Mouse (Mus musculus) liver, embryonic 15.5 days (tissue): ENCODE measurements around the gene Wasl. TPM values are rescaled to one million over a fixed set of nuclear protein-coding genes. Genes with fewer than 3 reads are reported as not detected.

ENCODE experiments used
- ATAC-seq: fragments of 200-750 bp; cut with Nextera tagmentation; 2 replicates; pipeline ENCODE4 v1.8.0; 2017; ENCODE audit warnings: moderate number of reproducible peaks, mild to moderate bottlenecking, moderate library complexity; ENCODE audit not compliant: insufficient read depth
- H3K27ac ChIP-seq: fragments of 300-500 bp; sonication (generic); replicated peaks from 2 replicates; pipeline ENCODE4 v1.5.1; 2015; ENCODE audit warnings: mild to moderate bottlenecking, inconsistent platforms
- H3K27me3 ChIP-seq: fragments of 300-500 bp; sonication (generic); 2 replicates; pipeline ENCODE4 v1.6.1; 2015; ENCODE audit warnings: mild to moderate bottlenecking, inconsistent platforms
- H3K36me3 ChIP-seq: fragments of 300-500 bp; sonication (generic); replicated peaks from 2 replicates; pipeline ENCODE4 v1.6.1; 2015; ENCODE audit warnings: moderate library complexity, mild to moderate bottlenecking, inconsistent platforms
- H3K4me1 ChIP-seq: fragments of 300-500 bp; sonication (generic); replicated peaks from 2 replicates; pipeline ENCODE4 v1.6.1; 2015; ENCODE audit warnings: inconsistent platforms
- H3K4me2 ChIP-seq: fragments of 300-500 bp; sonication (generic); 2 replicates; pipeline ENCODE4 v1.6.1; 2015; ENCODE audit warnings: moderate library complexity, mild to moderate bottlenecking, inconsistent platforms
- H3K4me3 ChIP-seq: fragments of 300-500 bp; sonication (generic); replicated peaks from 2 replicates; pipeline ENCODE4 v1.5.1; 2015; ENCODE audit warnings: mild to moderate bottlenecking, inconsistent platforms
- H3K9ac ChIP-seq: fragments of 300-500 bp; sonication (generic); 2 replicates; pipeline ENCODE4 v1.6.1; 2015; ENCODE audit warnings: moderate library complexity, mild to moderate bottlenecking, inconsistent platforms
- H3K9me3 ChIP-seq: fragments of 300-500 bp; sonication (generic); replicated peaks from 2 replicates; pipeline ENCODE4 v1.6.1; 2016; ENCODE audit warnings: inconsistent platforms
- WGBS: fragments of 180-500 bp; shearing (Covaris S2); methylation state at CpG from one replicate; pipeline ENCODE4 v1.1.7; 2015; ENCODE audit warnings: mixed read lengths; ENCODE audit not compliant: insufficient replicate concordance; 5-methylcytosine and 5-hydroxymethylcytosine counted together
- polyA plus RNA-seq: library from polyadenylated mRNA; unstranded; fragments of >200 nt; fragmentation: Nextera tagmentation; extraction: Ambion mirVana; gene quantifications from 2 replicates; pipeline ENCODE4 v1.2.1, GENCODE M21; 2015

The Wasl gene
- polyA plus RNA-seq, 1 experiment from 2014 or later: 22.8 TPM

- no peak overlapping the region for H3K4me2 ChIP-seq
- H3K27ac ChIP-seq: no peak overlapping the region
- WGBS: 81% methylated on average over 3 of the region's 3 CpGs
- H3K27me3 ChIP-seq: no peaks in the 10 kb centered on the region
- no peaks in the 10 kb centered on the region for H3K36me3 ChIP-seq
- no peak for ATAC-seq
- no peak overlapping the region for H3K4me3 ChIP-seq
- H3K9me3 ChIP-seq: no peaks in the 10 kb centered on the region
- no peak overlapping the region for H3K9ac ChIP-seq
- H3K4me1 ChIP-seq: peaks cover 14% of the 10 kb centered on the region
Measured at GRCm38 (mm10) chr6:24642960-24643359, 21.8 kb downstream of the Wasl start.

- WGBS: 74% methylated on average over 2 of the region's 2 CpGs
Measured at GRCm38 (mm10) chr6:24642161-24642560, 22.6 kb downstream of the Wasl start.

GRCm38 (mm10) chr6:24641286-24641685, 23.5 kb downstream of the Wasl start:
- Histone ChIP-seq H3K9ac (no peak overlapping the region), H3K4me1 (peaks cover 4% of the 10 kb centered on the region), H3K27ac (no peak overlapping the region), H3K27me3 (no peaks in the 10 kb centered on the region), H3K9me3 (no peaks in the 10 kb centered on the region), H3K4me2 (no peak overlapping the region), H3K4me3 (no peak overlapping the region), H3K36me3 (no peaks in the 10 kb centered on the region)
- ATAC-seq: no peak
- 67% methylated on average over 4 of the region's 4 CpGs for WGBS

More at GRCm38 (mm10) chr6:24642161-24642560, 22.6 kb downstream of the Wasl start:
- H3K9ac ChIP-seq: no peak overlapping the region
- no peaks in the 10 kb centered on the region for H3K36me3 ChIP-seq
- H3K4me2 ChIP-seq: no peak overlapping the region
- H3K27ac ChIP-seq: no peak overlapping the region
- H3K4me1 ChIP-seq: peaks cover 8% of the 10 kb centered on the region
- no peak for ATAC-seq
- no peaks in the 10 kb centered on the region for H3K9me3 ChIP-seq
- H3K4me3 ChIP-seq: no peak overlapping the region
- no peaks in the 10 kb centered on the region for H3K27me3 ChIP-seq

GRCm38 (mm10) chr6:24635814-24636213, 29.0 kb downstream of the Wasl start:
- Histone ChIP-seq H3K27me3 (no peaks in the 10 kb centered on the region), H3K4me1 (peaks cover 8% of the 10 kb centered on the region; the same call in 1 of the 2 replicates), H3K36me3 (peaks cover 17% of the 10 kb centered on the region), H3K27ac (no peak overlapping the region), H3K4me3 (no peak overlapping the region), H3K9ac (no peak overlapping the region), H3K9me3 (no peaks in the 10 kb centered on the region), H3K4me2 (no peak overlapping the region)
- 70% methylated on average over 2 of the region's 2 CpGs for WGBS
- no peak for ATAC-seq

- H3K27ac ChIP-seq: no peak overlapping the region
- H3K4me1 ChIP-seq: peaks cover 8% of the 10 kb centered on the region; the same call in 1 of the 2 replicates
- no peaks in the 10 kb centered on the region for H3K9me3 ChIP-seq
- H3K9ac ChIP-seq: no peak overlapping the region
- H3K36me3 ChIP-seq: peaks cover 17% of the 10 kb centered on the region
- no peak overlapping the region for H3K4me3 ChIP-seq
- no peak for ATAC-seq
- H3K27me3 ChIP-seq: no peaks in the 10 kb centered on the region
- 89% methylated on average over 3 of the region's 3 CpGs for WGBS
- no peak overlapping the region for H3K4me2 ChIP-seq
Measured at GRCm38 (mm10) chr6:24634065-24634464, 30.7 kb downstream of the Wasl start.

GRCm38 (mm10) chr6:24632061-24632460, 32.7 kb downstream of the Wasl start:
- H3K4me1 ChIP-seq: peaks cover 10% of the 10 kb centered on the region; the same call in 1 of the 2 replicates
- H3K27ac ChIP-seq: peak overlapping the region; percentile 7; the same call in 1 of the 2 replicates
- H3K9me3 ChIP-seq: no peaks in the 10 kb centered on the region
- 57% methylated on average over 4 of the region's 4 CpGs for WGBS
- no peak overlapping the region for H3K9ac ChIP-seq
- peak; percentile 58; the same call in 1 of the 2 replicates for ATAC-seq
- H3K4me3 ChIP-seq: no peak overlapping the region
- no peak overlapping the region for H3K4me2 ChIP-seq
- H3K27me3 ChIP-seq: no peaks in the 10 kb centered on the region
- H3K36me3 ChIP-seq: peaks cover 17% of the 10 kb centered on the region

- H3K4me2 ChIP-seq: no peak overlapping the region
- ATAC-seq: no peak
Measured at GRCm38 (mm10) chr6:24628499-24628898, 36.3 kb downstream of the Wasl start.

GRCm38 (mm10) chr6:24627586-24628030, 37.2 kb downstream of the Wasl start:
- Histone ChIP-seq H3K9ac (no peak overlapping the region), H3K4me3 (no peak overlapping the region), H3K4me1 (0 out of 2 replicates have a peak, but pooled peaks cover 6% of the 10 kb centered on the region), H3K9me3 (no peaks in the 10 kb centered on the region), H3K27ac (no peak overlapping the region), H3K4me2 (no peak overlapping the region), H3K36me3 (peaks cover 19% of the 10 kb centered on the region), H3K27me3 (no peaks in the 10 kb centered on the region)
- ATAC-seq: peak; percentile 34
- 58% methylated on average over 5 of the region's 5 CpGs for WGBS

More at GRCm38 (mm10) chr6:24628499-24628898, 36.3 kb downstream of the Wasl start:
- Histone ChIP-seq H3K4me1 (peaks cover 10% of the 10 kb centered on the region; the same call in 1 of the 2 replicates), H3K36me3 (peaks cover 25% of the 10 kb centered on the region), H3K9me3 (no peaks in the 10 kb centered on the region), H3K27me3 (no peaks in the 10 kb centered on the region), H3K27ac (no peak overlapping the region), H3K9ac (no peak overlapping the region), H3K4me3 (no peak overlapping the region)
- 74% methylated on average over 1 of the region's 1 CpGs for WGBS

- WGBS: 76% methylated on average over 2 of the region's 2 CpGs
- H3K27me3 ChIP-seq: no peaks in the 10 kb centered on the region
- peaks cover 46% of the 10 kb centered on the region for H3K36me3 ChIP-seq
- H3K27ac ChIP-seq: no peak overlapping the region
- H3K4me2 ChIP-seq: no peak overlapping the region
- H3K4me1 ChIP-seq: no peaks in the 10 kb centered on the region
- H3K9me3 ChIP-seq: no peaks in the 10 kb centered on the region
- no peak for ATAC-seq
- no peak overlapping the region for H3K4me3 ChIP-seq
- no peak overlapping the region for H3K9ac ChIP-seq
Measured at GRCm38 (mm10) chr6:24622098-24622497, 42.7 kb downstream of the Wasl start.

GRCm38 (mm10) chr6:24620936-24621335, 43.9 kb downstream of the Wasl start:
- H3K4me3 ChIP-seq: no peak overlapping the region
- H3K9ac ChIP-seq: no peak overlapping the region
- no peaks in the 10 kb centered on the region for H3K4me1 ChIP-seq
- peaks cover 50% of the 10 kb centered on the region for H3K36me3 ChIP-seq
- H3K27ac ChIP-seq: no peak overlapping the region
- no peak overlapping the region for H3K4me2 ChIP-seq
- WGBS: 78% methylated on average over 2 of the region's 2 CpGs
- H3K27me3 ChIP-seq: no peaks in the 10 kb centered on the region
- H3K9me3 ChIP-seq: no peaks in the 10 kb centered on the region
- ATAC-seq: no peak

- Histone ChIP-seq H3K36me3 (peaks cover 54% of the 10 kb centered on the region), H3K27ac (no peak overlapping the region), H3K4me2 (no peak overlapping the region), H3K9me3 (no peaks in the 10 kb centered on the region), H3K27me3 (no peaks in the 10 kb centered on the region), H3K4me3 (no peak overlapping the region), H3K9ac (no peak overlapping the region), H3K4me1 (no peaks in the 10 kb centered on the region)
- WGBS: 72% methylated on average over 6 of the region's 6 CpGs
- no peak for ATAC-seq
Measured at GRCm38 (mm10) chr6:24619285-24620045, 45.3 kb downstream of the Wasl start.
